Mouse (Mus musculus): ENCODE data around the gene Acy3.

GRCm38 (mm10) chr19:4000949-4001525 is 14.7 kb downstream of the Acy3 start:
- TF ChIP-seq CTCF (IDR thresholded peaks at IDR 0.05; ENCODE audit: low read depth), result no peak
- no peak for TF ChIP-seq EP300 (IDR thresholded peaks at IDR 0.05; ENCODE audit: low read depth)
